Comparison of ENCODE assay signal across 8 mouse cellular contexts in the genomic region with DNA sequence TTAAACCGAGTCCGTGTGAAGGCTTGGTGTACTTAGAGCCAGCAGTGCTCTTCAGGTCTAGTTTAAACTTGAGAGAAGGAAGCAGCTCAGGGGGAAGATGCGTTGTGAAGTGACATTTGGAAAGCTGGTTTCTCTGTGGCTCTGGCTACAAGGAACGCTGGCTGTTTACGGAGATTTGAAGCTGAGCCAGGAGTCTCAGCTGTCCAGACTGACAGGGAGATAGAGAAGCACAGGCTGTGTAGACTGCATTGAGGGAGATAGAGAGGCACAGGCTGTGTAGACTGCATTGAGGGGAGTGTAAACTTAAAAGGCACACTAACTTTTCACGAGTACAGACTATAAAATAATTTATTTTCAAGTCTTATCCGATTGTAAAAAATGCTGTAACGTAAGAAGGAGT. TPM values are rescaled to one million over a fixed set of nuclear protein-coding genes. Genes with fewer than 3 reads are reported as not detected.
DNase-seq lines count a peak whose midpoint lies in the region.

No protein-coding gene starts in this region.

- DNase-seq in adrenal gland, postnatal 10 days = peak; percentile 55
- no peak for DNase-seq in adrenal gland, adult 18-20 months (ENCODE audit: low spot score in 2 of 2)
- peak; percentile 34 for DNase-seq in kidney, postnatal 10 days
- no peak for DNase-seq in kidney, postnatal 14 days
- peak; percentile 59 for DNase-seq in gastrocnemius, postnatal 25 days
- peak; percentile 37 for DNase-seq in lung, postnatal 14 days
- DNase-seq in left cerebral cortex, postnatal 10 days (ENCODE audit: extremely low spot score in 1 of 2, low spot score in 2 of 2) = no peak
- no peak for DNase-seq in spleen, postnatal 10 days (ENCODE audit: low spot score in 2 of 2)

- intact Hi-C loops in left cerebral cortex, postnatal 10 days (cut with DNase I) = no loop called here

RNA-seq across cellular contexts. Expression of a gene that starts 13.9 kb away (rescaled TPM):
- total RNA-seq in adrenal gland, postnatal 10 days (2021) = 10 to 100 TPM; 79.3 to 98.4 TPM
- 100 to 1,000 TPM; 102 to 126 TPM for total RNA-seq in adrenal gland, adult 18-20 months (2021)
- total RNA-seq in gastrocnemius, postnatal 25 days (2021) = 100 to 1,000 TPM; 243 to 283 TPM
- total RNA-seq in left cerebral cortex, postnatal 10 days (2021) = 10 to 100 TPM; 73.5 to 74.4 TPM

RNA-seq across cellular contexts. Expression of a gene that starts 42.0 kb away (rescaled TPM):
- under 1 TPM; 0.27 to 0.30 TPM for total RNA-seq in adrenal gland, postnatal 10 days (2021)
- under 1 TPM; 0.38 to 0.56 TPM for total RNA-seq in adrenal gland, adult 18-20 months (2021)
- not detected for total RNA-seq in gastrocnemius, postnatal 25 days (2021)
- under 1 TPM; 0.24 to 0.28 TPM for total RNA-seq in left cerebral cortex, postnatal 10 days (2021)

Comparison
In these comparisons a context has a peak if more than half of its experiments do, and no peak if none do; other contexts are left out.
1. DNase-seq: peak in adrenal gland, postnatal 10 days (single experiment), kidney, postnatal 10 days (single experiment), gastrocnemius, postnatal 25 days (single experiment) and lung, postnatal 14 days (single experiment); none in adrenal gland, adult 18-20 months (0 of 2), kidney, postnatal 14 days (single experiment), left cerebral cortex, postnatal 10 days (0 of 2) and spleen, postnatal 10 days (0 of 2).